Mouse (Mus musculus) heart, adult 18-20 months (tissue): Measurements from ENCODE around the gene Sufu. TPM values are rescaled to one million over a fixed set of nuclear protein-coding genes. Genes with fewer than 3 reads are reported as not detected.

Source experiments
- DNase-seq, 2 experiments: peaks; one replicate each; pipeline ENCODE4 v3.0.0; 2021 to 2022; ENCODE audit warnings: mixed read lengths in 1 of 2
- total RNA-seq, 2 experiments: library from RNA; stranded (reverse); gene quantifications; 2 replicates each; pipeline ENCODE4 v1.2.3; 2021

The Sufu gene
- total RNA-seq, 2 experiments from 2014 or later, result 10.1 to 11.6 TPM

DNA sequence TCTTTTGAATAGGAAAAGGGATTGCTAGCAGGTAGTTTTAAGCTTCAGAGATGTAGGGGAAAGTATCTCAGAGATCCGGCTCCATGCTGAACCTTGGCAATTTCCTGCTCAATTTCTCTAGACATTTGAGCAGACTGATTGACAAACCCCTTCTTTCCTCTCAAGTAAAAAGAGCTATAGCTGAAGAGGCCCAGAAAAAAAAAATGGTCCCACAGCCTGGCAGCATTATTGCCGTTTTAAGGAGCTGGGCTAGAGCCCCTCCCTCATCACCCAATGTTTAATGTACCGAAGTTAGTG, 102.8 kb downstream of the Sufu start:
- DNase-seq, result no peak

DNA sequence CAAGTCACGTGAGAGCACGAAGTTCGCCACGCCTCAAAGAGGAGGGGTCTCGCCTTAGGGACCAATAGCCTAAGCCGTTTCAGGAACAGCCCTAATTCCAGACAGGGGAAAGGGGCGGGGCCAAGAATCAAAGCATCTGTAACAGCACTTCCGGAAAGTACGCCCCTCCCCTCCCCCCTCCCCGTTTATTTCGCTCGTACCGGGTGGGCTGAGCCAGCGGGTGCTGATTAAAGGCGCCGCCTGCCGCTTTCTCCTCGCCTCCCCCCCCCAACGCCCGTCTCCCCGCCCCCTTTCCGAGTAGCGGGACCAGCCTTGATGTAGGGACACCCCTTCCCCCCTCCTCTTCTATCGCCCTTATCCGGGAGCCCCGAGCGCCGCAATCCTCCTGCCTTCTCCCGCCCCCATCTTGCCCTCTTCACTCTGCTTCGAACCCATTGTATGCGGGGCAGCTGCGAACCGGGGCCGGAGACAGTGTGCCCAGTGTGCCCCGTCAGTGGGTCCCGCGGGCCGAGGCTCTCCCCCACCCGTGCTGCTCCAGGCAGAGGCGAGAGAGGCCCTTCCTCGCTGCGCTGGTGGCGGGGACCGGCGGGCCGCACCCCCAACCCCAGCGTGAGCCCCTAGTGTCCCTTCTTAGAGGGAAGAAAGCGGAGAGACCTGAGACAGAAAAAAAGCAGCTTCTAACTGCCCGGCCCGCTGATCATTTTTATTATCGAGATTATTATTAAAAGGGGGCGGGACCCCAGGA, 103.3 kb downstream of the Sufu start:
- peak; percentile 98 to 99 for DNase-seq

DNA sequence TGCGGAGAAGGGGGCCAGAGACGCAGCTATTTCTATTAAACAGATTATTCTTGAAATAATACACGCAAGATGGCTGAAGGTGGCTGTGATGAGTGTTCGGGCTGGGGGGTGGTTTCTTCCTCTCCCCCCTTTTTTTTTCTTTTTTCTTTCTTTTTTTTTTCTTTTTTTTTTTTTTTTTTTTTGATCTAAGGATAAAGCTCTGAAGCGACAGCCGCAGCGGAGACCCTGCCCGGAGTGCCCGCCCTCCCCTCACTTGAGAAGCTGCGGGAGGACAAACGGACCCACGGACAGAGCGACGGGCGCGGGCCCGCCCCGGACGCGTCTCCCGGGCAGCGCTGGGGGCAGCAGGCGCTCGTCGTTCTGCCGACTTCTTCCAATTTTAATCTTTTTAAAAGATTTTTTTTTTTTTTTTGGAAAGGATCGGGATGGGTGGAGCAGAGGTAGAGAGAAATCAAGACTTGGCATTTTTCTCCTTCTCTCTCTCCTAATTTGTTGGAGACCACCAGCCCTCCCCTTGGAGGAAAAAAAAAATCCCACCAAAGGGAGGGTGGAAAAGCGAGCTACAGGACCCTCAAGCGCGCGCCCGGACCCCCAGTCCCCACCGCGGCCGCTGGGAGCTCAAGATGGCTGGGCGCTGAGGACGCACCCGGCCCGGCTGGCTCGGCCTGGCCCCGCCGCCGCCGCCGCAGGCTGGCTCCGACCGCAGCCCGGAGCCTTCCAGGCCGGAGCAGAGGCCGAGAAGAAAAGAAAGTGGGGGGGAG, 104.1 kb downstream of the Sufu start:
- DNase-seq, result peak in 1 of 2 experiments; percentile 76

DNA sequence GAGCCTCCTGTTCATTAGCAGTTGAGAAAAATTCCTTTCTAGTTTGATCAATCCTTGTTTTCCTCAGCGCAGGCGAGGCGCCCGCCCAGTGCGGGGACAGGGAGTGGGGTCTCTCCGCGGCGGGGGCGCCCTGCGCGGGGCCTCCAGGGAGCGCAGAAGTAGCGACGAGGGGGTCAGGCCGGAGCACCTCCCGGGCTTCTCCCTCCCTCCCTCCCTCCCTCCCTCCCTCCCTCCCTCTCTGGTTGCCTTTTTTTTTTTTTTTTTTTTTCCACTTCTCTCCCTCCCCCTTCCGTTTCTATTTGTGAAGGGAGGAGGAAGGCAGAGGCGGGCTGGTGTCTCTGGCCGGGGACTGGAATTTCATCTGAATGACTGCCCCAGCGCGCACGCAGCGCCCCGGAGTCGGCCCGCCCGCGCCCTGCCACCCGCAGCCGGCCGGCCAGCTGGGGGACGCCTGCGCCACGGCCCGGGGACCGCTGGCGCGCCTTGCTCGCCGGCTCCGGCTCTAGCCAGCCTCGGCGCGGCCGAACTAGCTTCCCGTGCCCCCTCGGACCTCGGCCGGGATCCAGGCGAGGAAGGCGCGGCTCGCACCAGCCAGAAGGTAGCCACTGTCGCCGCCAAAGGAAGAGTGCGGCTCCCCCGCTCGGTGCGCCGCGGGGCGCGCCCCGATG, 104.8 kb downstream of the Sufu start, which contains the start of gene Trim8:
TSS of gene Trim8 (plus strand) at position 302 of the 668 bp plus-strand sequence.
- DNase-seq, result peak; percentile 91 to 92

DNA sequence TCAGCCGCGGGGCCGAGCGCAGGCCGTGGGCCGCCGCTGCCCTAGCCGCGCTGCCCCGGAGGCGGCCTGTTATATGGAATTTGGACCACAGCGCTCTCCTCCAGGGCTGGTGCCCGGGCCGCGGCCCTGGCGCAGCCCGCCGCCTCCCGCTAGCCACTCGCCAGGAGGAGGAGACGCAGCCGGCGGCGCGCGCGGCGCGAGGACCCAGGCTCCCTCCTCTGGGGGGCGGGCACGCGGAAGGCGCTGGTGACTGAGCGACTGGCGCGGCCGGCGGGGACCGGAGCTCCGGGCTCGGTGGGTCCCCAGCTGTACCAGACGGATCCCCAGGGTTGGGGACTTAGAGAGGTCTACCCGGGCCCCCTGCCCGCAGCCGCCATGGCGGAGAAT, 105.4 kb downstream of the Sufu start:
- peak; percentile 86 to 89 for DNase-seq

DNA sequence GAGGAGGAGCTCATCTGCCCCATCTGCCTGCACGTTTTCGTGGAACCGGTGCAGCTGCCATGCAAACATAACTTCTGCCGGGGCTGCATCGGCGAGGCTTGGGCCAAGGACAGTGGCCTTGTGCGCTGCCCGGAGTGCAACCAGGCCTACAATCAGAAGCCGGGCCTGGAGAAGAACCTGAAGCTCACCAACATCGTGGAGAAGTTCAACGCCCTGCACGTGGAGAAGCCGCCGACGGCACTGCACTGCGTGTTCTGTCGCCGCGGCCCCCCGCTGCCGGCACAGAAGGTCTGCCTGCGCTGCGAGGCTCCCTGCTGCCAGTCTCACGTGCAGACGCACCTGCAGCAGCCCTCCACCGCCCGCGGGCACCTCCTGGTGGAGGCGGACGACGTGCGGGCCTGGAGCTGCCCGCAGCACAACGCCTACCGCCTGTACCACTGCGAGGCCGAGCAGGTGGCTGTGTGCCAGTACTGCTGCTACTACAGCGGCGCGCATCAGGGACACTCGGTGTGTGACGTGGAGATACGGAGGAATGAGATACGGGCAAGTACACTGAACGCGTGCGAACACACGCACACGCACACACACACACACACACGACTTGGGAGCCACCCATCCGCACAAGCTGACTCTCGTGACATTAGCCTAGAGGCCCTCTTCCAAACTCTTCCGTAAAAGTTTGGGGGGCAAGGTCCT, 105.9 kb downstream of the Sufu start:
- peak; percentile 82 to 84 for DNase-seq

DNA sequence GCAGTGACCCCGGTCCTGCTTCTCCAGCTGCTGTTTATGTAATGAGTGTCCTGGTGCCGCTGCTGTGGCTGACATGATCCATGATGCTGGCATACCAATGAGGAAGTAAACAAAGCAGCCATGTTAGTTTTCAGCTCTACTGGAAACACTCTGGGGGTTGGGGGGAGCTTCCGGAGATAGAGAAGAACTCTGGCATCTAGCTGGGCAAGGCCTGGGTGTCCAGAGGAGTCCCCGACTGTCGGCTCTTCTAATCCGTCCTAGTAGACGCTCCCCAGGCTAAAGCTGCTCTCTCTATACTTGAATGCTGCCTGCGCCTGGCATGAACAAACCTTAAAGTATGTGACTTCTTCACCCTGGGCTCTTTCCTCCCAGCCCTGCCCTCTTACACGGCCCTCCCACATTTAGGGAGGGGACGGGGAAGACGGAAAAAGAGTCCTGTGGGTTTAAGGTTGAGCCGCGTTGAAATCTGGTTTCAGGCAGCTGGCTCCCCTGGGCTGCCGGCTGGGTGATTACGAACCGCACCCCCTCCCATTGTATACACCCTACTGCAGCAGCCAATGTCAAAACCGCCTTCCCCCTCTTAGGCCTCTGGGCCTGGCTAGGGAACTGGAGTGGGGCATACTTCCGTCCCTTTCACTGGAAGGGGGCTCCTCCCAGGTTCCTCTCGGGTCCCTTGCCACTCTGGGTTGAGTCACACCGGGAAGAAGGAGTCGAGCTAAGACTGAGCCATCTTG, 106.8 kb downstream of the Sufu start:
- peak; percentile 89 to 93 for DNase-seq

DNA sequence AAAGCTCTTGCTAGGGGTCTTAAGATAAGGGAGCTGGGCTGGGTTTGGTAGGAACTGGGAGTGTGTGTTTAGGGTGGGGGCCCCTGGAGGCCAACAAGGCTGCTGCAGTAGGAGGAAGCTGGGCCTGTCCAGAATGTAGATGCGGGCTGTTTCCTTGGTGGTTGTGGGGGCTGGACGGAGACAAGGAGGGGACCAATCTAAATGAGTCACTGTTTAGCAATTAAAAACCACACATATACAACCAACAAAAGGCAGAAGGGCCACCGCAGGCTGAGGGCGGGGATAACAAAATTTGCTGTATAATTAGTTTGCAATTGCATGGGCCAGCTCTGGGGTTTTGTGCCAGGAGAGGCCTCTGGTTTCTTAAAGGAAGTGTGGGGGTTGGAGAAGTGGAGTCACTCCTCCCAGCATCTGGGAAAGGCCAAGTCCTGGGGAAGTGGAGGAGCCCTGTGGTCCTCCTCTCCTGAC, 107.4 kb downstream of the Sufu start:
- peak; percentile 80 to 84 for DNase-seq

DNA sequence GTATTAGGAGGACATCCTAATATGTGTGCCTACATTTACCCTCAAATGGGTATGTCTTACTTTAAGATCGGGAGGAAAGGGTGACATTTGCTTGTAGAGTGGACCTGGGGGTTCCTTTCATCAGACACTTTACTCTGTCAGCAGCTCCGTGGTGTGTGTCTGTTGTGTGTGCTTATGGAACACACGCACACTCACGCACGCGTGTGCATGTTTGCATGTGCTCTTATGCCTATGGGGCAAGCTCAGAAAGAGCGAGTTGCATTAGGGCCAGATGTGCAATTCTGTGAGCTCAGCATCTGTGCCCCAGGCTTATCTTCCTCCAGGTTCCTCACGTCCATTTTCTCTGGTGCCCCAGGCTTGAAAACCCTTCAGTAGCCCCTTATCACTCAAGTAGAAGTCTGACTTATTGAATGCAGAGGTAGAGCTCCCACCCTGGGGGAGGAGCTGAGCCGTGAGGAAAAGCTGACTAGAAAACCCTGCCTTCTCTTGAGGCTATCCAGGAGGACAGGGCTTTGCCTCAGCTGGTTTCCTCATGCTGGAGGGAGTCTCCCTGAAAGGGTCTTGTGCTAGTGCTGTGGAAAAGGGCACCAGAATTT, 108.2 kb downstream of the Sufu start:
- no peak for DNase-seq

DNA sequence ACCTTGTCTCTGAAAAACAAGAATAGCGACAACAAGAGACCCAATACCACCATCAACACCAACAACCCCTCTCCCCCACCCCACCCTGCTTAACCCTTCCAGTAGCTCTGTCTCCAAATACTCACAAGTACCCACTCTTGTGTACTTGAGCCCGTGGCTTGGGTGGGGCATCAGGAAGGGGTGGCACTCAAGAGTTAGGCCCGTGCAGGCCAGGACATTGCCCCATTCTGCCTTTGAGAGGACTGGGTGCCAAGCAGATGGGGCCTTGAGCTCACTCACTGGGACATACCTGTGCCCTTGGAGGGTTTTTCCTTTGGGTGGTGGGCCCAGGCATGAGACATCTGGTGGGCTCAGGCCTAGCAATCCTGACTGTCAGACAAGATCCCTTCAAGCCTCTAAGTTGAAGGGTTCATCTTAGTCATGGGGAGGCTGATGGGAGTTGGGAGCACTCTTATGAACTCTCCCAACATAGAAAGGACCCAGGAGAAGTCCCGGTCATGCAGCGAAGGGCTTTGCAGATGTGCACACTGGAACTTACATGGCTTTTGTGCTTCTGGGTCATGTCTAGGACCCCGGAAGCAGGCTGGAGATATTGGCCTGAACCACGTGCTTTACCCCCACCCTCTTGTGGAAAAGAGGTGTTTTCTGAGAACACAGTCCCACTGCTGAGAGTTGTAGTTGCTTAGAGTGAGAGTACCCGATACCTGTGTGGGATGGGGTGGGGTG, 109.1 kb downstream of the Sufu start:
- no peak for DNase-seq

DNA sequence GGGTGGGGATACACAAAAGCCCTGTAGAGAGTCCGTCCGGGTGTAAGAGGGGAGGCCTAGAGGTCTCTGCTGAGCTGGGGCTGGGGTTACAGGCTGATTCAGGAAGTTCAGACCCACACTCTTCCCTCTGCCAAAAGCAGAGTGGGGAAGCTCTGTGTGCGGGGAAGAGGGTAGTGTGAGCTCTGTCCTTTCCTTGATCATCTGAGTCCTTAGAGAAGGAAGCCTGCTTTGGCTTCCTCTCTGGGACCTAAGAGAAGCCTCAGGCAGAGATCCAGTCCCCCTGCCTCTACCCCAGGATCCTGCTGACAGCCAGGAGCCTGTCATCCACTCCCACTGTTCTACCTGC, 109.6 kb downstream of the Sufu start:
- DNase-seq, result no peak

DNA sequence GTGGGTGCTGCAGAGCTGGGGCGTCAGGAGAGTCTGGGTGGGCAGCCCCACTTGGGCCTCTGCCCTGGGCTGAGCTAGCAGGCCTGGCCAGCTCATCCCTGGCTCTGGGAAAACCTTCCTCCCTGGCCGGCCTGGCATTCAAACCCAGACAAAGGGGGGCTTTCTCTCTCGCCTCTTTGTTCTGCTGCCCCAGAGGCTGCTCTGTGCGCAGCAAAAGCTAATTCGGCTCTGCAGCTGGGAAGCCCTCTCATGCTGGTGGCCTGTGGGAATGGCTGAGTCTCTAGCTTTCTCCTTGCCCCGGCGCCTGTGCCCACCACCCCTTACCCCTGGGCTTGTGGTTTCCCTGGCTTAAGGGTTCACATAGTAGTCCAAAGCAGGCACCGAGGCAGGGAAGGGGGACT, 110.5 kb downstream of the Sufu start:
- no peak for DNase-seq

DNA sequence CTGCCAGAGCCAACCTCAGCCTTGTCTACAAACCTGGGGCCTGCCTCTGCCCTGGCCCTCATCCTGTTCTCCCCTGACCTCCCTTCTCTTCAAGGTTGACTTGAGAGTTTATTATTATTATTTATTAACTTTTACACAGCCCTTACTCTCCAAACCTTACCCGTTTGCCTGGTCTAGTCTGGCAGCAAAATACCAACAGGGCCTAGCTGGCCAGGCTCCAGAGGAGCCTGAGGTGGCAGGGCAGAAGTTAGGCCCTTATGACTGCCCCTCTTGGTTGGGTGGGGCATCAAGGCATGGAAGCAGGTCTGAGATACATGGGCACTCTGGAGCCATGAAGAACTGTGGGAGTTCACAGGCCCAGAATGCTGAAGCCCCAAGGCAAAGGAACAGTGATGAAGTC, 111.1 kb downstream of the Sufu start:
- no peak for DNase-seq

DNA sequence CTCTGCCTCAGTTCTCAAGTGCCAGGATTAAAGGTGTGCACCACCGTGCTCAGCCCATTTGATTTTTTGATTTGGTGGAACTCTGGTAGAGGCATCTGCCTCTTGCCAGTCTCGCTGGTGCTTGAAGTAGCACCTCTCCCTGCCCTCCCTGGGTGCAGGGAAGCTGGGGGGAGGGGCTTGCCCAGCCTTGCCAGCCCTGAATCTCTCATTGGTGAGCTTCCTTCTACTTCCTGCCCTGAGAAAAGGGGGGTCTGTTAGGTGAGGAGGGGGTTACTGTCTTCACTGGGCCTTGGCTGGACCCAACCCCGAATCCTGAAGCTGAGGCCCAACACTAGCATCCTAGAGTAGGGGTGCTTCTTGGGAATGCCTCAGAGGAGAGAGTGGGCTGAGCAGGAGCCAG, 112.0 kb downstream of the Sufu start:
- DNase-seq, result no peak

DNA sequence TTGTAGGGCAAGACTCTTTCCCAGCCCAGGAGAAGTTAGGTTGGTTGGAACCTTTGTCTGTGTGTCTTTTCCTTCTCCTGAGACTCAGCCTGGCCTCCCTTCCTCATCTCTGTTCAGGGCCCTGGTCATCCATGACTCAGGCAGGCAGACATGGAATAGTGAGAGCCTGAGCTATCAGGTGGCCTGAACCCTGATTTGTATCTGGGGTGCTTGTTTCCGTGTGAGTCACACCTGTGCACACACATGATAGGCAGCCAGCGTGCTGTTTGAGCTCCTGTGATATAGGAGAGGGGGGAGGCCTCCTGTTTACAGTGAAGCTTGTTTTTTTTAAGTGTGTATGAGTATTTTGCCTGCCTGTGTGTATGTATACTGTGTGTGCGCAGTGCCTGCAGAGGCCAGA, 112.5 kb downstream of the Sufu start:
- DNase-seq, result no peak

DNA sequence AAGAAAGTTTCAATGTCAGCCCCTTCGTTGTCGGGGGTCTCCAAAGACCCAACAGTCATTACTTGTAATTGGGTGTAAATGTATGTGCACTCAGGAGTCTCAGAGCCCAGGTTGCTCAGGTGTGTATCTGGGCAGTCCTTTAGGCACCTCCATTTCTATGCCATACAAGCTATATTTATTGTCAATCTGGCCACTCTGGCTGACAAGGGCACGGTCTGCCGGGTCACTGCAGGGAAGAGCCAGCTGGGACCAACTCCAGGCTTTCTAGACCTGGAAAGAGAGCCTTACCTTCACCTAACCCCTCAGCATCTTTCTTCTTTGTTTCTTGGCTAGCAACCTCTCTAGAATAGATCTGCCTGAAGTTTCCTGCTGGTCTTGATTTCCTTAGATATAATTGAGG, 113.0 kb downstream of the Sufu start:
- peak in 1 of 2 experiments; percentile 32 for DNase-seq

DNA sequence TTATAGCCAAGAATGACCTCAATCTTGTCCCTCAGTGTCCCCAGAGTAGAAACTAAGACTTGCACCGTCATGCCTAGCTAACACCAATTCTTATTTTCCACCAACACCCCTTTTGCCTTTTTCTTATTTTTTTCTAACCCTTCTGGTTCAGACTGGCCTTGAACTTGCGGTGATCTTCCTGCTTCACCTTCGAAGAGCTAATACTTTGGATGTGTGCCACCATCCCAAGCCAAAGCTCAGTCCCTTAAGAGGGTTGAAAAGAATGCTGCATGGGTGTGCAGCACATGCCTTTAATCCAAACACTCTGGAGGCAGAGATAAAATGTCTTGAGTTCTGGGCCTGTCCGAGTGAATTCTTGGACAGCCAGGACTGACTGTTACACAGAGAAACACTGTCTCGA, 113.7 kb downstream of the Sufu start:
- DNase-seq, result no peak

DNA sequence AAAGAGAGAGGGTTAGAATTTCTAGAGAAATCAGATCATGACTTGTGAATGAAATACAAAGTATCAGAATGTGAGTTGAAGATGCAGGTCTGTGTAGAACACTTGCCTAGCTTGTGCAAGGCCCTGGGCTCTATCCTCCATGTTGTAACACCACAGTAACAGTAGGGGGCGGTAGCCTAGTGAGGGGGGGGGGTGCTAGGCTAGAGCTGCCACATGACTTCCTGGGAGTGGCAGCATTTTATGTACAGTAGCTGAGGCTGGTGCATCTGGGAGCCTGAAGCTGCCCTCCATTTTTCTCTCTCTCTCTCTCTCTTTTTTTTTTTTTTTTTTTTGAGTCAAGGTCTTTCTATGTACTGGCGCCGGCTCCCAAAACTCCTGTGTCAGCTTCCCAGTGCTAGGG, 114.1 kb downstream of the Sufu start:
- DNase-seq, result no peak

DNA sequence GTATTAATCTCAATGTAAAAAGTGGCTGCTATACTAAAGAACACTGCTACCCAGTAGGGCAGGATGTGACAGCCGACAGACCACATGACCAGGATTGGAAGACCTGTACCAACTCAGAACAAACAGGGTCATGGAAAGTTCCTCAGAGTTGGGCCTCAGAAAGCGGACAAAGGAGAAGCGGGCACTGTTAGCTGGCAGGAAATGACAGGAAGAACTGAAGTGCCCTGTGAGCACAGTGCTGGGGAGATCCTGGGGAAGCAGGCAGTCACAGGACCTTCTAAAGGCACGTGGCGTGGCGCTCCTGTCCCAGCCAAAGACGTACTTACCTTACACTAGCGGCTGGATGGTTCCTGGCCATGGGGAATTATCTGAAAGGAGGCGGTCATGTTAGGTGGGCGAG, 114.6 kb downstream of the Sufu start:
- peak; percentile 67 to 82 for DNase-seq

DNA sequence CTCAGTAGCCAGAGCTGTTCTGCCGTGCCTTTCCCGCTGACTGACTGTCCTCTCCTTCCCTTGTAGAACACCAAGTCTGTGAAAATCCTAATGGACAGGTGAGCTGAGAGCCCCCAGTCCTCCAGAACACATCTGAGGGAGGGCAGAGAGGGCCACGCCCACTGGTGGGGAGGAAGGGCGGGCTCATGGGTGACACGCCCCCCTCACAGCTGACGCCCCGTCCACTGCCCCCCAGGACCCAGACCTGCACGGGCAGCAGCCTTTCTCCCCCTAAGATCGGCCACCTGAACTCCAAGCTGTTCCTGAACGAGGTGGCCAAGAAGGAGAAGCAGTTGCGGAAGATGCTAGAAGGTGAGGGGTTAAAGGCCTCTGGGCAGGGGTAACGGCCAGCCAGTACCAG, 117.7 kb downstream of the Sufu start:
- no peak for DNase-seq

DNA sequence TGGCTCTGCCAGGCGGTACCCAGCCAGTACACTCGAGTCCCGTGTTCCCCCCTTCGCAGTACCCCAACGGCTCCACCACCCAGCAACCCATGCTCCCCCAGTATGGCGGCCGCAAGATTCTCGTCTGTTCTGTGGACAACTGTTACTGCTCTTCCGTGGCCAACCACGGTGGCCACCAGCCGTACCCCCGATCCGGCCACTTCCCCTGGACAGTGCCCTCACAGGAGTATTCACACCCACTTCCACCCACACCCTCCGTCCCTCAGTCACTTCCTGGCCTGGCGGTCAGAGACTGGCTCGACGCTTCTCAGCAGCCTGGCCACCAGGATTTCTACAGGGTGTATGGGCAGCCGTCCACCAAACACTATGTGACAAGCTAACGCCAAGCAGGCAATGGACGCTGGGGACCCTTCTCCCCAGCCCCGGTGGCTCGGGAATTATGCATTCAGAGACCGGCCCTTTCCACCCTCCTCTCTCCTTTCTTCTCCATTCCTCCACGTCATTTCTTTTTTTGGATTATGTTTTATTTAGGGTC, 118.7 kb downstream of the Sufu start:
- DNase-seq, result peak in 1 of 2 experiments; percentile 14
